Mouse (Mus musculus): ENCODE results near the gene Opa3. TPM values are rescaled to one million over a fixed set of nuclear protein-coding genes. Genes with fewer than 3 reads are reported as not detected.

Gene Opa3
- polyA plus RNA-seq (2014; fragmentation: Illumina TruSeq; extraction: RNeasy Lipid Tissue Mini Kit (QIAGEN cat#74804); ENCODE audit: low read depth, low replicate concordance): 12.2 TPM

DNA sequence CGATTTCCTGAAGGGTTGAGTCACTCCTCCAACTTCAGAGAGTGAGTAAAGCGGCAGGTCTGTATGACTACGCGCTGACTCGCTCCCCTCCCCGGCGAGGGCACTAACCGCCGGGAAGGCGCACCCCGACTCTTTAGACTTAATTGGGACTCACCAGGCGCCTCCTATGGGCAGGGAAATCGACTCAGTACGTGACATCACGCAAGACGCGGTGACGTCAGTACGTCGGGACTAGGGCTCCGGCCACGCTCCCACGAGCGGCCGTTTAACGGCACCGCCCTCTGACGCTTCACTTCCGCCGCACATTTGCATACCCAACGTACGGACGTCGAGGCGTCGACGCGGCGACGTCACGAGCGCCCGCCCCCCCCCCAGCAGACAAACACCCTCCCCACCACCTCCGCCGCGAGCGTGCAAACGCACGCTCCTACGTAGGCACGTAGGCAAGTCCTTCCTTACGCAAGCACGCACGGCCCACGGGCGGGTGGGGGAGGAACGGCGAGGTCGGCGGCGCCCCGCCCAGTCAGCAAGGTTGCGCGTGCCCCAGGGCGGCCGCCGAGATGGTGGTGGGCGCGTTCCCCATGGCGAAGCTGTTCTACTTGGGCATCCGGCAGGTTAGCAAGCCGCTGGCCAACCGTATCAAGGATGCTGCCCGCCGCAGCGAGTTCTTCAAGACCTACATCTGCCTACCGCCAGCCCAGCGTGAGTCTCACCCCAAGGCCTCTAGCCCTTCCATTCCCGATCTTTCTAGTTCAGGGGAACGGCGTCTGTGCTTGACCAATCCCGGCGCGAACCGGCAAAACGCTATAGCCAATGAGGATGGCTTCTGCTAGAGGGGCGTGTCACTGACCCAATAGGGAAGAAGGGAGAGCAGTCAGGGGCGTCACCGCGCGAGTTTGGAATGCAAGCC is at the start of gene Opa3:
Gene Opa3, plus strand, starts transcription at position 452 of the 910 bp plus-strand sequence.

DNA sequence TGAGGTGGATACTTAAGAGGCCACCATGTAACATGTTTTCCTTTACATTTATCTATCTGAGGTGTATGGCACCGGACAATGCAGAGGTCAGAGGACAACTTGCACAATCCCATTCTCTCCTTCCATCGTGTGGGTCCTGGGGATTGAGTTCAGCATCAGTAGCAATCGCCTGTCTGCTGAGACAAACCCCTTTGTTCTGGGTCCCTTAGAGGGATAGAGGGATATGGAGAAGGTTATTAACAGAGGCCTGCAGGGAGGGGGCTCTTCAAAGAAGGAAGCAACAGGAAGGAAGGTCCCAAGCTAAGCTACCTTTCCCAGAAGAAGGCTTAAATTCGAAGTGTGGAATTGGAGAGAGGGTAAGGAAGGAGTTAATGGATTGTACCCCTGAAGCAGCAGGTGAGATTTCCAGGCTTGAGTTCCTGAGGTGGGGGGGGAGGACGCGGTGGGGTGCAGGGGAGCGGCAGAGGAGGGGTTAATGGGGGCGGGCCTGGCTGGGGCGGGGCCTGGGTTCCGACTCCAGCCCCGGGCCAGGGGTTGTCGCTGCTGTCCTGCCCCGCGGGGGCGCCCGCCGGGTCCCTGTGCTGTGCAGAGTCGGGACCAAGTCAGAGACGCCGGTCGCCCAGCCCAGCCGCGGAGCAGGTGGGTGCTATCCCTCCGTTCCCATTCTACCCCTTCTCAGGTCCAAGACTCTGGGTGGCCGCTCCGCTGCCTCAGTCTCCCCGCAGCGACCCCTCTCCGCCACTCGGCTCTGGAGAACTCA is 16.0 kb upstream of the Opa3 start, which contains the start of gene Gpr4:
Gene Gpr4, plus strand, starts transcription at position 543 of the 760 bp plus-strand sequence.

DNA sequence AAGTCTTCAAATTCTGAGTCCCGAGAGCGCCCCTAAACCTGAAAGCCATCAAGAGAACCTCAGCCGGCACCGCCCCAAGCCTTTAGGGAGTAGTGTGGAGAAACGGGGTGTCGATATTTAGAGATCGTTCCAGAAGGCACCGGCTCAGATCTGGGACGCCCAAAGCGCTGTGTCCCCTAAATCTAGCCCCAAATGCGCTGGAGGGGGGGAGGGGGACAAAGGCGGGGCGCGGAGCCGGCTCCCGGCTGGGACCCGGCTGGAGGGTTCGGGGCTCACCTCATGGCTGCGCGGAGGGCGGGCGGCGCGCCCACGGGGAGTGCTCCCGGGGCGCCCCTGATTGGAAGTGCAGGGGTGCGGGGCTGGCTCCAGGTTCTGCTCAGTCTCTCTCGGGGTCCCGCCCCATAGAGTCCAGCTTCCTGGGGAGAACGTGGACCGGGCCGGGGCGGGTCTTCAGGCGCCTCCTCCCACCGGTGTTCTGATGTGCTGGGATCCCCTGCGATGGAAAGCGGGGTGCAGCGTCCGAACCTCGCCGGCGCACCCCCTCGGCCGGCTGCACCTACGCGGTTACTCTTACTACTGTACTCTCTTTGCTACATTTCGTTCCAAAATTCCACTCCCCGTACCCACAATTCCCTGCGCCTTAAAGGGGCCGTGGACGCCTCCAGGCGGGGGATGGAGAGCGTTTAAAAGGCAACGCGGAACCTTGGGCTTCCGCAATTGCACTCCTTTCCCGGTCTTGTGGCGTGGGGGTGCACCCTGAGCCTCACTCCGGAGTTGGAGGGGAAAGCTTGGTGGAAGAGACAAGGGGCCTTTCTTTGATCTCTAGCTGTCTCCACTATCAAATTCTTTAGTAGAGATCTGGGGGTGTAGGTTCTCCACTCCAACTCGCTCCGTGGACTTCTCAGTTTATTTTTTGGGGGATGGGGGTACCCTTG is 43.4 kb downstream of the Opa3 start, which contains the start of gene Vasp:
Gene Vasp, minus strand, starts transcription at position 580 of the 935 bp plus-strand sequence.

GRCm38 (mm10) chr7:19279581-19280114 is 51.5 kb downstream of the Opa3 start, which contains the start of gene Ppm1n:
TSS of gene Ppm1n (minus strand) at chr7:19280064.

GRCm38 (mm10) chr7:19282385-19282784 is 54.3 kb downstream of the Opa3 start, which contains the start of gene Rtn2:
TSS of gene Rtn2 (plus strand) at chr7:19282624.

Other genes starting within 250 kb of the Opa3 start
- not detected for gene Nanos2, start 240.9 kb upstream of the Opa3 start, polyA plus RNA-seq (2014; fragmentation: Illumina TruSeq; extraction: RNeasy Lipid Tissue Mini Kit (QIAGEN cat#74804); ENCODE audit: low read depth, low replicate concordance)
- gene Mypop, start 237.1 kb upstream of the Opa3 start, polyA plus RNA-seq (2014; fragmentation: Illumina TruSeq; extraction: RNeasy Lipid Tissue Mini Kit (QIAGEN cat#74804); ENCODE audit: low read depth, low replicate concordance): 0.36 TPM
- gene Irf2bp1, start 224.3 kb upstream of the Opa3 start, polyA plus RNA-seq (2014; fragmentation: Illumina TruSeq; extraction: RNeasy Lipid Tissue Mini Kit (QIAGEN cat#74804); ENCODE audit: low read depth, low replicate concordance): 0.97 TPM
- not detected for gene Foxa3, start 204.8 kb upstream of the Opa3 start, polyA plus RNA-seq (2014; fragmentation: Illumina TruSeq; extraction: RNeasy Lipid Tissue Mini Kit (QIAGEN cat#74804); ENCODE audit: low read depth, low replicate concordance)
- gene Sympk, start 204.0 kb upstream of the Opa3 start, polyA plus RNA-seq (2014; fragmentation: Illumina TruSeq; extraction: RNeasy Lipid Tissue Mini Kit (QIAGEN cat#74804); ENCODE audit: low read depth, low replicate concordance): 4.5 TPM
- gene Rsph6a, start 173.6 kb upstream of the Opa3 start, polyA plus RNA-seq (2014; fragmentation: Illumina TruSeq; extraction: RNeasy Lipid Tissue Mini Kit (QIAGEN cat#74804); ENCODE audit: low read depth, low replicate concordance): not detected
- gene Dmwd, start 152.1 kb upstream of the Opa3 start, polyA plus RNA-seq (2014; fragmentation: Illumina TruSeq; extraction: RNeasy Lipid Tissue Mini Kit (QIAGEN cat#74804); ENCODE audit: low read depth, low replicate concordance): 1.1 TPM
- 0.57 TPM for gene Dmpk, start 144.5 kb upstream of the Opa3 start, polyA plus RNA-seq (2014; fragmentation: Illumina TruSeq; extraction: RNeasy Lipid Tissue Mini Kit (QIAGEN cat#74804); ENCODE audit: low read depth, low replicate concordance)
- 0.57 TPM for gene Six5, start 133.7 kb upstream of the Opa3 start, polyA plus RNA-seq (2014; fragmentation: Illumina TruSeq; extraction: RNeasy Lipid Tissue Mini Kit (QIAGEN cat#74804); ENCODE audit: low read depth, low replicate concordance)
- not detected for gene Gm4969, start 110.0 kb upstream of the Opa3 start, polyA plus RNA-seq (2014; fragmentation: Illumina TruSeq; extraction: RNeasy Lipid Tissue Mini Kit (QIAGEN cat#74804); ENCODE audit: low read depth, low replicate concordance)
- 0.36 TPM for gene Fbxo46, start 108.5 kb upstream of the Opa3 start, polyA plus RNA-seq (2014; fragmentation: Illumina TruSeq; extraction: RNeasy Lipid Tissue Mini Kit (QIAGEN cat#74804); ENCODE audit: low read depth, low replicate concordance)
- 5.9 TPM for gene Qpctl, start 79.0 kb upstream of the Opa3 start, polyA plus RNA-seq (2014; fragmentation: Illumina TruSeq; extraction: RNeasy Lipid Tissue Mini Kit (QIAGEN cat#74804); ENCODE audit: low read depth, low replicate concordance)
- gene Snrpd2, start 78.6 kb upstream of the Opa3 start, polyA plus RNA-seq (2014; fragmentation: Illumina TruSeq; extraction: RNeasy Lipid Tissue Mini Kit (QIAGEN cat#74804); ENCODE audit: low read depth, low replicate concordance): 0.44 TPM
- not detected for gene Gipr, start 62.2 kb upstream of the Opa3 start, polyA plus RNA-seq (2014; fragmentation: Illumina TruSeq; extraction: RNeasy Lipid Tissue Mini Kit (QIAGEN cat#74804); ENCODE audit: low read depth, low replicate concordance)
- gene Eml2, start 51.9 kb upstream of the Opa3 start, polyA plus RNA-seq (2014; fragmentation: Illumina TruSeq; extraction: RNeasy Lipid Tissue Mini Kit (QIAGEN cat#74804); ENCODE audit: low read depth, low replicate concordance): not detected
- 1.8 TPM for gene Gpr4, start 15.8 kb upstream of the Opa3 start, polyA plus RNA-seq (2014; fragmentation: Illumina TruSeq; extraction: RNeasy Lipid Tissue Mini Kit (QIAGEN cat#74804); ENCODE audit: low read depth, low replicate concordance)
- 16.0 TPM for gene Vasp, start 43.5 kb downstream of the Opa3 start, polyA plus RNA-seq (2014; fragmentation: Illumina TruSeq; extraction: RNeasy Lipid Tissue Mini Kit (QIAGEN cat#74804); ENCODE audit: low read depth, low replicate concordance)
- gene Ppm1n, start 51.7 kb downstream of the Opa3 start, polyA plus RNA-seq (2014; fragmentation: Illumina TruSeq; extraction: RNeasy Lipid Tissue Mini Kit (QIAGEN cat#74804); ENCODE audit: low read depth, low replicate concordance): not detected
- 0.28 TPM for gene Rtn2, start 54.3 kb downstream of the Opa3 start, polyA plus RNA-seq (2014; fragmentation: Illumina TruSeq; extraction: RNeasy Lipid Tissue Mini Kit (QIAGEN cat#74804); ENCODE audit: low read depth, low replicate concordance)
- gene Fosb, start 81.7 kb downstream of the Opa3 start, polyA plus RNA-seq (2014; fragmentation: Illumina TruSeq; extraction: RNeasy Lipid Tissue Mini Kit (QIAGEN cat#74804); ENCODE audit: low read depth, low replicate concordance): 0.20 TPM
- not detected for gene Ercc1, start 116.4 kb downstream of the Opa3 start, polyA plus RNA-seq (2014; fragmentation: Illumina TruSeq; extraction: RNeasy Lipid Tissue Mini Kit (QIAGEN cat#74804); ENCODE audit: low read depth, low replicate concordance)
- 1.2 TPM for gene Cd3eap, start 131.1 kb downstream of the Opa3 start, polyA plus RNA-seq (2014; fragmentation: Illumina TruSeq; extraction: RNeasy Lipid Tissue Mini Kit (QIAGEN cat#74804); ENCODE audit: low read depth, low replicate concordance)
- gene Ppp1r13l, start 131.4 kb downstream of the Opa3 start, polyA plus RNA-seq (2014; fragmentation: Illumina TruSeq; extraction: RNeasy Lipid Tissue Mini Kit (QIAGEN cat#74804); ENCODE audit: low read depth, low replicate concordance): not detected
- not detected for gene Ercc2, start 153.7 kb downstream of the Opa3 start, polyA plus RNA-seq (2014; fragmentation: Illumina TruSeq; extraction: RNeasy Lipid Tissue Mini Kit (QIAGEN cat#74804); ENCODE audit: low read depth, low replicate concordance)
- not detected for gene Klc3, start 175.8 kb downstream of the Opa3 start, polyA plus RNA-seq (2014; fragmentation: Illumina TruSeq; extraction: RNeasy Lipid Tissue Mini Kit (QIAGEN cat#74804); ENCODE audit: low read depth, low replicate concordance)
- not detected for gene Ckm, start 176.4 kb downstream of the Opa3 start, polyA plus RNA-seq (2014; fragmentation: Illumina TruSeq; extraction: RNeasy Lipid Tissue Mini Kit (QIAGEN cat#74804); ENCODE audit: low read depth, low replicate concordance)
- 0.89 TPM for gene Mark4, start 230.5 kb downstream of the Opa3 start, polyA plus RNA-seq (2014; fragmentation: Illumina TruSeq; extraction: RNeasy Lipid Tissue Mini Kit (QIAGEN cat#74804); ENCODE audit: low read depth, low replicate concordance)
- gene Exoc3l2, start 235.0 kb downstream of the Opa3 start, polyA plus RNA-seq (2014; fragmentation: Illumina TruSeq; extraction: RNeasy Lipid Tissue Mini Kit (QIAGEN cat#74804); ENCODE audit: low read depth, low replicate concordance): 1.4 TPM

Measured in kidney, adult 10 weeks (tissue).